Mouse (Mus musculus): ENCODE results near the gene Unc13d. TPM values are rescaled to one million over a fixed set of nuclear protein-coding genes. Genes with fewer than 3 reads are reported as not detected.
"Not testable (repeated sequence)": the region's sequence is repeated elsewhere in the genome, so short reads cannot be mapped to it uniquely, and the experiment has no call there.

Unc13d gene
- polyA plus RNA-seq, 1 experiment = 0.97 TPM

- DNase-seq (ENCODE audit: low read depth) = no peak
- TF ChIP-seq CTCF (IDR thresholded peaks at IDR 0.05; ENCODE audit: borderline replicate concordance, extremely low read depth, insufficient read depth, insufficient read length) (no peak), POLR2A (IDR thresholded peaks at IDR 0.05; ENCODE audit: borderline replicate concordance, extremely low read depth, insufficient read depth, insufficient read length, poor library complexity, severe bottlenecking) (no peak)
Observed at GRCm38 (mm10) chr11:116098711-116099460, 21.1 kb upstream of the Unc13d start.

DNA sequence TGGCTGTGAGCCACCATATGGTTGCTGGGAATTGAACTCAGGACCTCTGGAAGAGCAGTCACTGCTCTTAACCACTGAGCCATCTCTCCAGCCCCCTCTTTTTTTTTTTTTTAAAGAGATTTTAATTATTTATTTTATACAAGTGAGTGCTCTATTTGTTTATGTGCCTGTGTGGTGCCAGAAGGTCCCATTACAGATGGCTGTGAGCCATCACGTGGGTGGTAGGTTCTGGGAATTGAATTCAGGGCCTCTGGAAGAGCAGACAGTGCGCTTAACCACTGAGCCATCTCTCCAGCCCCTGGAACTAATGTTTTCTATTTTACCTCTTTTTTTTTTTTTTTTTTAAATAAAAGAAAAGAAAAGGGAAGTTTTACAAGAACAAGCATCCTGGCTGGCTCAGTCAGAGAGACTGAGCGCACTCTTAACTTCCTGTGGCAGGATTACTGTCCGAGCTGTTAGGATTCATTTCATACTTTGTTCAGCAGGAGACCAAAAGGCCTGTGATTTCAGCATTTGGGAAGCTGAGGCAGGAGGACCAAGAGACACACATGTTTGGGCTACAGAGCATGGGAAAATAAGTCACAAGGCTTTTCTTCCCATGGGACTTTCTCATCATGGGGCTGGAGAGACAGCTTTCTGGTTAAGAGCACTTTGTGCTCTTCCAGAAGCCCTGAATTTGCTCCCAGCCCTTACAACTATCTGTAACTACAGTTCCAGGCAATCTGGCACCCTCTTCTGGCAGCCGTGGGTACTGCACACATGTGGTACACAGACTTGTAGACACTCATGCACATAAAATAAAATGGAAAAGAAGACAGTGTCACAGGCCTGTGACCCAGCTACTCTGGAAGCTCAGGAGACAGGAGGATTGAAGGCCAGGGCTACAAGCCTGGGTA lies 18.7 kb upstream of the Unc13d start:
- TF ChIP-seq CTCF (IDR thresholded peaks at IDR 0.05; ENCODE audit: borderline replicate concordance, extremely low read depth, insufficient read depth, insufficient read length) (peak; percentile 44; the same call in 1 of the 2 replicates), POLR2A (IDR thresholded peaks at IDR 0.05; ENCODE audit: borderline replicate concordance, extremely low read depth, insufficient read depth, insufficient read length, poor library complexity, severe bottlenecking) (no peak)
- DNase-seq (ENCODE audit: low read depth) = no peak

- TF ChIP-seq CTCF (IDR thresholded peaks at IDR 0.05; ENCODE audit: borderline replicate concordance, extremely low read depth, insufficient read depth, insufficient read length) (no peak), POLR2A (IDR thresholded peaks at IDR 0.05; ENCODE audit: borderline replicate concordance, extremely low read depth, insufficient read depth, insufficient read length, poor library complexity, severe bottlenecking) (no peak)
- DNase-seq (ENCODE audit: low read depth) = no peak
Observed at GRCm38 (mm10) chr11:116095573-116095972, 17.8 kb upstream of the Unc13d start.

GRCm38 (mm10) chr11:116093771-116094565 lies 16.2 kb upstream of the Unc13d start:
- DNase-seq (ENCODE audit: low read depth) = no peak
- TF ChIP-seq POLR2A (IDR thresholded peaks at IDR 0.05; ENCODE audit: borderline replicate concordance, extremely low read depth, insufficient read depth, insufficient read length, poor library complexity, severe bottlenecking) = no peak
- TF ChIP-seq CTCF (IDR thresholded peaks at IDR 0.05; ENCODE audit: borderline replicate concordance, extremely low read depth, insufficient read depth, insufficient read length) = no peak

GRCm38 (mm10) chr11:116092959-116093358 lies 15.2 kb upstream of the Unc13d start:
- DNase-seq (ENCODE audit: low read depth) = not testable (repeated sequence)

- no peak for DNase-seq (ENCODE audit: low read depth)
- TF ChIP-seq CTCF (IDR thresholded peaks at IDR 0.05; ENCODE audit: borderline replicate concordance, extremely low read depth, insufficient read depth, insufficient read length) = no peak
- no peak for TF ChIP-seq POLR2A (IDR thresholded peaks at IDR 0.05; ENCODE audit: borderline replicate concordance, extremely low read depth, insufficient read depth, insufficient read length, poor library complexity, severe bottlenecking)
Observed at GRCm38 (mm10) chr11:116091591-116091990, 13.8 kb upstream of the Unc13d start.

GRCm38 (mm10) chr11:116089545-116089944 lies 11.8 kb upstream of the Unc13d start:
- TF ChIP-seq POLR2A (IDR thresholded peaks at IDR 0.05; ENCODE audit: borderline replicate concordance, extremely low read depth, insufficient read depth, insufficient read length, poor library complexity, severe bottlenecking) (no peak), CTCF (IDR thresholded peaks at IDR 0.05; ENCODE audit: borderline replicate concordance, extremely low read depth, insufficient read depth, insufficient read length) (no peak)
- no peak for DNase-seq (ENCODE audit: low read depth)

- no peak for TF ChIP-seq POLR2A (IDR thresholded peaks at IDR 0.05; ENCODE audit: borderline replicate concordance, extremely low read depth, insufficient read depth, insufficient read length, poor library complexity, severe bottlenecking)
- TF ChIP-seq CTCF (IDR thresholded peaks at IDR 0.05; ENCODE audit: borderline replicate concordance, extremely low read depth, insufficient read depth, insufficient read length) = no peak
- no peak for DNase-seq (ENCODE audit: low read depth)
Observed at GRCm38 (mm10) chr11:116088741-116089394, 11.1 kb upstream of the Unc13d start.

DNA sequence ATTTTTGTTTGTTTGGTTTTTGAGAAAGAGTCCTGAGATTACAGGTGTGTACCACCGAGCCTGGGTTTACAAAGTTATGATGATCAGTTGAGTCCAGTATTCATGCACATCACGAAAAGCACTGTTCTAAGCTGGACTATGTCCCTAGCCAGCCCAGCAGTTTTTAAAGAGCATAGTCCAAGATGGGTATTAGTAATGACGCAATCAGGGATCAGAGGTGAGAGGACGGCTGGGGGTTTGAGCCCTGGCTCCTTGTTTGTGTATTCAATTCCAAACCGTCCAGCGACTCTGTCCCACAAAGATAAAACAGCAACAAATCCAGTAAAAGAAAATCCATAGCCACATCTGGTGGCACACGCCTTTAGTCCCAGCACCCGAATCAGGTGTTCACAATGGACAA lies 10.4 kb upstream of the Unc13d start:
- DNase-seq (ENCODE audit: low read depth) = no peak
- TF ChIP-seq CTCF (IDR thresholded peaks at IDR 0.05; ENCODE audit: borderline replicate concordance, extremely low read depth, insufficient read depth, insufficient read length) = no peak
- TF ChIP-seq POLR2A (IDR thresholded peaks at IDR 0.05; ENCODE audit: borderline replicate concordance, extremely low read depth, insufficient read depth, insufficient read length, poor library complexity, severe bottlenecking) = no peak

DNA sequence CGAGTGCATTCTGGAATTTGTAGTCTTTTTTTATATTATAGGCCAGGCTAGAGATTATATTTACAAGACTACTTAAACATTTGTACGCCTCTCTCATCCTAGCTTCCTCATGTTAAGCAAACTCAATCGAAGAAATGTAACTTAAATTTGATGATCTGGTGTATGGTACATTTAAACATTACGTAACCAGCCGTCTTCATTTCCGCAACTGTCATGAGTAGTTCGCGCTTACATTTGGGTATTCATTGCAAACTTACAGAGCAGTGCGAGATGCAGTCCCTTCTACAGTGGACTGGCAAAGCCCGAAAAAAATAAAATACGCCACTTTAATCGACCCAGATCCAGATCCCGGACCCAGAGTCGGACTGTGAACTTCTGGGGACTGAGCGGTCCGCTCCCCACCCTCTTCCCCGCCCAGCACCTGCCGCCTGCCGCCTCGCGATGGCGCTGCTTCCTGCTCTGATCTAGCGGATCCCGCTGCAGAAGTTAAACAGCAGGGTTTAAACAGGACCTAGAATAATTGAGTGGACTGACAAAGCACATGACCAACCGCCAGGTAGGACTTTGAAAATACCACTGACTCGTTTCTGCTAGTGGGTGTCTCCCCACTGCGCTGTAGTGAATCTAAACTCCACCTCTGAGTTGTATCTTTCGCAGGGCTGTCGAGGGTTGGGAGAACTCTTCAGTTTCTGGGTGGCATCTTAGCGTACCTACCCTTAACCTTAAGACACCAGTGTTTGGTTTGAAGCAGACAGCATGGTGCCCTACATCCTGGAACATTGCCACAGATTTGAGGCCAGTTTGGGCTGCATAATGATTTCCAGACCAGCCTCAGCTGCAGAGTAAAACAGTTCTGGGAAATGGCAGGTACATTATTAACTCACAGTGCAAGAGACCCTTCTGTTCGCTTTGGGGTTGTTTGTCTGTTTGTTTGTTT lies 9.7 kb upstream of the Unc13d start:
- TF ChIP-seq CTCF (IDR thresholded peaks at IDR 0.05; ENCODE audit: borderline replicate concordance, extremely low read depth, insufficient read depth, insufficient read length) = peak; percentile 91
- 0 out of 2 replicates have a peak, but pooled peaks have one; percentile 36 for TF ChIP-seq POLR2A (IDR thresholded peaks at IDR 0.05; ENCODE audit: borderline replicate concordance, extremely low read depth, insufficient read depth, insufficient read length, poor library complexity, severe bottlenecking)
- DNase-seq (ENCODE audit: low read depth) = peak; percentile 91
